ENCODE assay signal across 28 mouse cellular contexts in genomic region chr15:17180164-17180563, GRCm38 (mm10).
DNase-seq lines count a peak whose midpoint lies in the region; ATAC-seq and TF ChIP-seq lines count a peak whose summit lies in the region.
"Had no signal": no experiment of that assay in that cellular context is flagged by ENCODE, and none has a peak within 500 bp of the region (broad histone marks: within the 10 kb centered on the region; RNA-seq: fewer than 3 reads in every experiment).

No protein-coding gene starts in this region.

- H3K4me2 ChIP-seq in forebrain, embryonic 11.5 days (ENCODE audit: low read depth, low read length, severe bottlenecking): no peak overlapping the region
- no peak overlapping the region for H3K4me2 ChIP-seq in forebrain, embryonic 14.5 days (ENCODE audit: low read length)
- H3K4me2 ChIP-seq in midbrain, embryonic 14.5 days (ENCODE audit: low read length): no peak overlapping the region
- H3K4me2 ChIP-seq in midbrain, embryonic 13.5 days (replicated peaks): no peak overlapping the region
- H3K4me2 ChIP-seq: forebrain, embryonic 15.5 days; heart, embryonic 13.5 days; hindbrain, embryonic 13.5 days; intestine, embryonic 15.5 days had no signal

- H3K4me3 ChIP-seq in forebrain, embryonic 11.5 days (ENCODE audit: low read depth, low read length): no peak overlapping the region
- no peak overlapping the region for H3K4me3 ChIP-seq in forebrain, embryonic 14.5 days (ENCODE audit: low read depth, low read length)
- no peak overlapping the region for H3K4me3 ChIP-seq in midbrain, embryonic 14.5 days (replicated peaks; ENCODE audit: low read depth, low read length)
- no peak overlapping the region for H3K4me3 ChIP-seq in midbrain, embryonic 13.5 days (replicated peaks)
- H3K4me3 ChIP-seq: forebrain, embryonic 10.5 days; forebrain, embryonic 15.5 days; heart, adult 2 months; heart, embryonic 10.5 days; heart, embryonic 13.5 days; hindbrain, embryonic 13.5 days; intestine, embryonic 15.5 days had no signal

- DNase-seq in forebrain, embryonic 11.5 days (ENCODE audit: low spot score): no peak
- DNase-seq in forebrain, embryonic 14.5 days (ENCODE audit: low spot score): no peak
- peak; percentile 5 for DNase-seq in midbrain, embryonic 14.5 days
- DNase-seq in brain, embryonic 14.5 days (ENCODE audit: low read depth): peak; percentile 25
- peak; percentile 10 for DNase-seq in mesoderm, embryonic 11.5 days (ENCODE audit: low read depth, low spot score)
- DNase-seq in kidney, postnatal 25 days: no peak
- DNase-seq: adrenal gland, postnatal 10 days; adrenal gland, postnatal 36 days; B cell, adult 2 months; cerebellum, adult 11-12 months; cerebellum, adult 8-10 months; cerebellum, postnatal 10 days; cerebellum, postnatal 36 days; gastrocnemius, postnatal 36 days; heart, adult 2 months; heart, postnatal 14 days; heart, postnatal 4 days had no signal

- 36% methylated on average over 2 of the region's 2 CpGs for WGBS in forebrain, embryonic 11.5 days
- WGBS in forebrain, embryonic 14.5 days: 22% methylated on average over 2 of the region's 2 CpGs
- WGBS in midbrain, embryonic 14.5 days: 19% methylated on average over 2 of the region's 2 CpGs
- WGBS in midbrain, embryonic 13.5 days: 47% methylated on average over 2 of the region's 2 CpGs

- no peaks in the 10 kb centered on the region for H3K27me3 ChIP-seq in forebrain, embryonic 11.5 days (ENCODE audit: control insufficient read depth, insufficient read depth, low read length)
- no peaks in the 10 kb centered on the region for H3K27me3 ChIP-seq in forebrain, embryonic 14.5 days (replicated peaks; ENCODE audit: control insufficient read depth, insufficient read depth, low read length)
- no peaks in the 10 kb centered on the region for H3K27me3 ChIP-seq in midbrain, embryonic 14.5 days (ENCODE audit: control insufficient read depth, insufficient read depth, low read length)
- H3K27me3 ChIP-seq in midbrain, embryonic 13.5 days: no peaks in the 10 kb centered on the region
- H3K27me3 ChIP-seq: CH12.LX; forebrain, embryonic 15.5 days; heart, embryonic 13.5 days; hindbrain, embryonic 13.5 days; intestine, embryonic 15.5 days; Patski had no signal

- no peak overlapping the region for H3K27ac ChIP-seq in forebrain, embryonic 11.5 days (ENCODE audit: low read depth, low read length)
- no peak overlapping the region for H3K27ac ChIP-seq in forebrain, embryonic 14.5 days (ENCODE audit: low read depth, low read length)
- H3K27ac ChIP-seq in midbrain, embryonic 14.5 days (replicated peaks; ENCODE audit: low read depth, low read length): no peak overlapping the region
- no peak overlapping the region for H3K27ac ChIP-seq in midbrain, embryonic 13.5 days
- H3K27ac ChIP-seq: forebrain, embryonic 10.5 days; forebrain, embryonic 15.5 days; heart, adult 2 months; heart, embryonic 10.5 days; heart, embryonic 13.5 days; hindbrain, embryonic 13.5 days; intestine, embryonic 15.5 days had no signal

- no peak for TF ChIP-seq POLR2A in brain, embryonic 14.5 days (IDR thresholded peaks at IDR 0.05; ENCODE audit: borderline replicate concordance, extremely low read depth, insufficient read depth, insufficient read length, poor library complexity, severe bottlenecking)

- no peaks in the 10 kb centered on the region for H3K9me3 ChIP-seq in forebrain, embryonic 11.5 days (ENCODE audit: control insufficient read depth, low read length)
- H3K9me3 ChIP-seq in forebrain, embryonic 14.5 days (replicated peaks; ENCODE audit: control insufficient read depth, low read length): no peaks in the 10 kb centered on the region
- H3K9me3 ChIP-seq in midbrain, embryonic 14.5 days (ENCODE audit: control insufficient read depth, low read length): no peaks in the 10 kb centered on the region
- no peaks in the 10 kb centered on the region for H3K9me3 ChIP-seq in midbrain, embryonic 13.5 days
- H3K9me3 ChIP-seq: forebrain, embryonic 10.5 days; forebrain, embryonic 15.5 days; G1E; heart, embryonic 10.5 days; heart, embryonic 13.5 days; hindbrain, embryonic 13.5 days; intestine, embryonic 15.5 days had no signal

- 0 out of 2 replicates have a peak, but pooled peaks have one; percentile 36 for ATAC-seq in forebrain, embryonic 11.5 days (replicated peaks; ENCODE audit: low FRiP score)
- no peak for ATAC-seq in forebrain, embryonic 14.5 days
- no peak for ATAC-seq in midbrain, embryonic 14.5 days (ENCODE audit: low FRiP score, low TSS enrichment)
- no peak for ATAC-seq in midbrain, embryonic 13.5 days
- ATAC-seq: forebrain, embryonic 15.5 days; hindbrain, embryonic 16.5 days; intestine, embryonic 15.5 days; Patski had no signal

- TF ChIP-seq CTCF in brain, embryonic 14.5 days (IDR thresholded peaks at IDR 0.05; ENCODE audit: borderline replicate concordance, extremely low read depth, insufficient read depth, insufficient read length): no peak

- no peak overlapping the region for H3K9ac ChIP-seq in forebrain, embryonic 11.5 days (ENCODE audit: low read length)
- H3K9ac ChIP-seq in forebrain, embryonic 14.5 days (ENCODE audit: low read length): no peak overlapping the region
- no peak overlapping the region for H3K9ac ChIP-seq in midbrain, embryonic 14.5 days (replicated peaks; ENCODE audit: low read length)
- H3K9ac ChIP-seq in midbrain, embryonic 13.5 days (replicated peaks): no peak overlapping the region
- H3K9ac ChIP-seq: forebrain, embryonic 15.5 days; heart, embryonic 13.5 days; hindbrain, embryonic 13.5 days; intestine, embryonic 15.5 days had no signal

- no peaks in the 10 kb centered on the region for H3K36me3 ChIP-seq in forebrain, embryonic 11.5 days (ENCODE audit: control insufficient read depth, insufficient read depth, low read length)
- no peaks in the 10 kb centered on the region for H3K36me3 ChIP-seq in forebrain, embryonic 14.5 days (ENCODE audit: control insufficient read depth, insufficient read depth, low read length)
- no peaks in the 10 kb centered on the region for H3K36me3 ChIP-seq in midbrain, embryonic 14.5 days (ENCODE audit: control insufficient read depth, insufficient read depth, low read length)
- no peaks in the 10 kb centered on the region for H3K36me3 ChIP-seq in midbrain, embryonic 13.5 days
- H3K36me3 ChIP-seq: forebrain, embryonic 10.5 days; forebrain, embryonic 15.5 days; G1E; heart, embryonic 10.5 days; heart, embryonic 13.5 days; hindbrain, embryonic 13.5 days; intestine, embryonic 15.5 days had no signal

- no peaks in the 10 kb centered on the region for H3K4me1 ChIP-seq in forebrain, embryonic 11.5 days (replicated peaks; ENCODE audit: control insufficient read depth, insufficient read depth, low read length)
- H3K4me1 ChIP-seq in forebrain, embryonic 14.5 days (ENCODE audit: control insufficient read depth, insufficient read depth, low read length): no peaks in the 10 kb centered on the region
- no peaks in the 10 kb centered on the region for H3K4me1 ChIP-seq in midbrain, embryonic 14.5 days (ENCODE audit: control insufficient read depth, insufficient read depth, low read length)
- H3K4me1 ChIP-seq in midbrain, embryonic 13.5 days (replicated peaks): no peaks in the 10 kb centered on the region
- H3K4me1 ChIP-seq: forebrain, embryonic 10.5 days; forebrain, embryonic 15.5 days; heart, embryonic 10.5 days; heart, embryonic 13.5 days; hindbrain, embryonic 13.5 days; intestine, embryonic 15.5 days had no signal

Comparison
In these comparisons a context has a peak if more than half of its experiments do, and no peak if none do; other contexts are left out.
1. DNase-seq: peak in midbrain, embryonic 14.5 days (single experiment), brain, embryonic 14.5 days (single experiment) and mesoderm, embryonic 11.5 days (single experiment); none in forebrain, embryonic 11.5 days (single experiment), forebrain, embryonic 14.5 days (single experiment) and kidney, postnatal 25 days (0 of 2).